Mouse (Mus musculus): ENCODE measurements at regions not wholly inside any gene's neighbourhood (a gene's known extent, or its start where the extent isn't known, plus 50 kb on each side); places are given as distances from the start of the nearest gene placed in this dataset.

GRCm38 (mm10) chr15:97178286-97178685 is 68.6 kb upstream of the Pced1b start:
- TF ChIP-seq CTCF (IDR thresholded peaks at IDR 0.05; ENCODE audit: control insufficient read depth, insufficient read depth, low read length), result no peak
- TF ChIP-seq POLR2A (IDR thresholded peaks at IDR 0.05; ENCODE audit: borderline replicate concordance, control insufficient read depth, low read depth, low read length), result no peak

Measured in bone marrow, adult 2 months (tissue).